Mouse (Mus musculus): ENCODE data around the gene B4galt1. TPM values are rescaled to one million over a fixed set of nuclear protein-coding genes. Genes with fewer than 3 reads are reported as not detected.
A peak's percentile ranks its signal among the peaks of the same experiment; 100 is the strongest.

The B4galt1 gene
- polyA plus RNA-seq, 2 experiments: 14.3 to 30.3 TPM

DNA sequence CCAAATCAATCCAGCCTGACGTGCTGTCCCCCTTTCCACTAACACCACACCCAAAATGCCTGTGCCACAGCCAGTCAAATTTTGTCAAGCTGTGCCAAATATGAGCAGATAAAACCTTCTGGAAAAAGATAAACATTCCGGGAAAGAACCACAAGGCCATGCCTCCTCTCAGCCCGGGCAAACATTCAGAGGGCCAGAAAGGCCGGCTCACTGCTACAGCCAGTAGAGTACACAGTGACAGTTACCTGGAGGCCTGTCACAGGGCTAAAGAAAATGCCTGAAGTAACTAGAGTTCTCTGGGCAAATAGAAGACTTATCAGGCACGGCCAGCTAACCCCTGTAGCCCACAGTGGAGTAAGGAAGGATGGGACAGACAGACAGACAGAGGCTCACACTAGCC, 3.2 kb downstream of the B4galt1 start:
- Histone ChIP-seq H3K4me3 (ENCODE audit: insufficient read depth in 1 of 2, low read depth in 2 of 2, low read length in 2 of 2) (peak overlapping the region; percentile 92 to 96), H3K27ac (peak overlapping the region; percentile 97), H3K9me3 (ENCODE audit: control insufficient read depth, low read length) (no peaks in the 10 kb centered on the region), H3K36me3 (replicated peaks; ENCODE audit: control insufficient read depth, insufficient read depth, low read depth) (peaks cover 12% of the 10 kb centered on the region), H3K27me3 (ENCODE audit: control insufficient read depth, insufficient read depth, low read length) (no peaks in the 10 kb centered on the region), H3K9ac (replicated peaks) (peak overlapping the region; percentile 95), H3K4me2 (ENCODE audit: low read depth) (peak overlapping the region; percentile 82), H3K4me1 (replicated peaks; ENCODE audit: control insufficient read depth in 2 of 2, insufficient read depth in 2 of 2, low read length in 1 of 2) (peaks cover 65 to 67% of the 10 kb centered on the region in 2 experiments)
- WGBS (ENCODE audit: insufficient replicate concordance): 2% methylated on average over 5 of the region's 5 CpGs
- peak; percentile 36 for ATAC-seq (ENCODE audit: insufficient read depth)
- peak; percentile 73 to 89 (median 78) for DNase-seq (ENCODE audit: low read depth in 3 of 3, low spot score in 3 of 3)
- TF ChIP-seq CTCF (IDR thresholded peaks at IDR 0.05; ENCODE audit: low read depth): no peak
- TF ChIP-seq EP300 (IDR thresholded peaks at IDR 0.05; ENCODE audit: low read depth): peak; percentile 69

GRCm38 (mm10) chr4:40849518-40849917, 4.3 kb downstream of the B4galt1 start:
- 23% methylated on average over 3 of the region's 3 CpGs for WGBS (ENCODE audit: insufficient replicate concordance)
- ATAC-seq (ENCODE audit: insufficient read depth): peak; percentile 55
- Histone ChIP-seq H3K36me3 (replicated peaks; ENCODE audit: control insufficient read depth, insufficient read depth, low read depth) (peaks cover 16% of the 10 kb centered on the region), H3K4me3 (ENCODE audit: insufficient read depth in 1 of 2, low read depth in 2 of 2, low read length in 2 of 2) (peak overlapping the region; percentile 92 to 96), H3K9me3 (ENCODE audit: control insufficient read depth, low read length) (no peaks in the 10 kb centered on the region), H3K4me2 (ENCODE audit: low read depth) (peak overlapping the region; percentile 82), H3K27ac (peak overlapping the region; percentile 97), H3K4me1 (replicated peaks; ENCODE audit: control insufficient read depth in 2 of 2, insufficient read depth in 2 of 2, low read length in 1 of 2) (peaks cover 67 to 70% of the 10 kb centered on the region in 2 experiments), H3K27me3 (ENCODE audit: control insufficient read depth, insufficient read depth, low read length) (no peaks in the 10 kb centered on the region), H3K9ac (replicated peaks) (peak overlapping the region; percentile 95)
- TF ChIP-seq CTCF (IDR thresholded peaks at IDR 0.05; ENCODE audit: low read depth) (peak; percentile 42; the same call in 1 of the 2 replicates), EP300 (IDR thresholded peaks at IDR 0.05; ENCODE audit: low read depth) (peak; percentile 93)
- DNase-seq (ENCODE audit: low read depth in 3 of 3, low spot score in 3 of 3): peak; percentile 81 to 89 (median 85)

DNA sequence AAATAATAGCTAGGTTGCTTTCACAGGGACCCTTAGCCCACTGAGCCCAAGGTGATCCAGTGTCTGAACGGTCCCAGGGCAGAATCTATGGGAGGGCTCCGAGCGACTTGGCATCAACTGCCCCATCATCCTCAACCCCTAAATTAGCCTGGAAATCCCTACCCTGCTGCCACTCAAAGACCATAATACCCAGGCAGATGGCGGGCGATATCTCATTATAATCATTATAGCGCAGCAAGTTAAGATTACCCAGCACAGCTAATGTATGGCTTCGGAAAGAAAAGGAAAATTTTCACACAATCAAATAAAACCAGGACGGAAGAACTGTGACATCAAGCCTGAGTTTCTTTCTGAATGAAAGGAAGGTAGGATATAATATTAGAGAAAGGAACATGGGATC, 5.6 kb downstream of the B4galt1 start:
- H3K27ac ChIP-seq: peak overlapping the region; percentile 97
- H3K4me2 ChIP-seq (ENCODE audit: low read depth): peak overlapping the region; percentile 82
- peaks cover 72 to 77% of the 10 kb centered on the region in 2 experiments for H3K4me1 ChIP-seq (replicated peaks; ENCODE audit: control insufficient read depth in 2 of 2, insufficient read depth in 2 of 2, low read length in 1 of 2)
- WGBS (ENCODE audit: insufficient replicate concordance): 78% methylated on average over 8 of the region's 8 CpGs
- H3K36me3 ChIP-seq (replicated peaks; ENCODE audit: control insufficient read depth, insufficient read depth, low read depth): peaks cover 25% of the 10 kb centered on the region
- H3K9me3 ChIP-seq (ENCODE audit: control insufficient read depth, low read length): no peaks in the 10 kb centered on the region
- no peaks in the 10 kb centered on the region for H3K27me3 ChIP-seq (ENCODE audit: control insufficient read depth, insufficient read depth, low read length)
- TF ChIP-seq EP300 (IDR thresholded peaks at IDR 0.05; ENCODE audit: low read depth) (no peak), CTCF (IDR thresholded peaks at IDR 0.05; ENCODE audit: low read depth) (no peak)
- H3K4me3 ChIP-seq (ENCODE audit: insufficient read depth in 1 of 2, low read depth in 2 of 2, low read length in 2 of 2): no peak overlapping the region
- DNase-seq (ENCODE audit: low read depth in 3 of 3, low spot score in 3 of 3): no peak
- ATAC-seq (ENCODE audit: insufficient read depth): no peak
- peak overlapping the region; percentile 95; the same call in 1 of the 2 replicates for H3K9ac ChIP-seq (replicated peaks)

DNA sequence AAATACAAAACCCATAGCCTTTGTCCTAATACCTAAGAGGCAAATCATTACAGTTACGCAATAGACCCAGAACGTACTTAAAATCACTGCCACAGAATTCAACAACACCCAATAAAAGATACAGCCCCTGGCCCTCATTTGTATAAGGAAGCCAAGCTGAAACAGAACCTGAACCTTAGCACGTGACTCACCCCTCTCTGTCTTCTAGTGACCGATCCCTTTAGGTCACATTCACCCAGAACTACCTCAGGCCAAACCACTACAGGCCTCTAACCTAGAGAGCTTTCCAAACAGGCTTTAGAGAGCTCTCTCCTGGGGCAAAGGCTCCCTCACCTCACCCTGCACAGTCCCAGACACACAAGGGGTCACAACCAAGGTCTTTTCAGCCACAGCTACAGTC, 6.6 kb downstream of the B4galt1 start:
- no peak overlapping the region; a peak in 1 of 4 replicates for H3K4me3 ChIP-seq (ENCODE audit: insufficient read depth in 1 of 2, low read depth in 2 of 2, low read length in 2 of 2)
- peak overlapping the region; percentile 97 for H3K27ac ChIP-seq
- ATAC-seq (ENCODE audit: insufficient read depth) (no peak), DNase-seq (ENCODE audit: low read depth in 3 of 3, low spot score in 3 of 3) (no peak)
- H3K9me3 ChIP-seq (ENCODE audit: control insufficient read depth, low read length): no peaks in the 10 kb centered on the region
- H3K27me3 ChIP-seq (ENCODE audit: control insufficient read depth, insufficient read depth, low read length): no peaks in the 10 kb centered on the region
- WGBS (ENCODE audit: insufficient replicate concordance): 55% methylated on average over 4 of the region's 4 CpGs
- H3K36me3 ChIP-seq (replicated peaks; ENCODE audit: control insufficient read depth, insufficient read depth, low read depth): peaks cover 25% of the 10 kb centered on the region
- peak overlapping the region; percentile 25 for H3K9ac ChIP-seq (replicated peaks)
- peaks cover 72 to 83% of the 10 kb centered on the region in 2 experiments for H3K4me1 ChIP-seq (replicated peaks; ENCODE audit: control insufficient read depth in 2 of 2, insufficient read depth in 2 of 2, low read length in 1 of 2)
- no peak for TF ChIP-seq EP300 (IDR thresholded peaks at IDR 0.05; ENCODE audit: low read depth)
- TF ChIP-seq CTCF (IDR thresholded peaks at IDR 0.05; ENCODE audit: low read depth): no peak
- H3K4me2 ChIP-seq (ENCODE audit: low read depth): peak overlapping the region; percentile 82

DNA sequence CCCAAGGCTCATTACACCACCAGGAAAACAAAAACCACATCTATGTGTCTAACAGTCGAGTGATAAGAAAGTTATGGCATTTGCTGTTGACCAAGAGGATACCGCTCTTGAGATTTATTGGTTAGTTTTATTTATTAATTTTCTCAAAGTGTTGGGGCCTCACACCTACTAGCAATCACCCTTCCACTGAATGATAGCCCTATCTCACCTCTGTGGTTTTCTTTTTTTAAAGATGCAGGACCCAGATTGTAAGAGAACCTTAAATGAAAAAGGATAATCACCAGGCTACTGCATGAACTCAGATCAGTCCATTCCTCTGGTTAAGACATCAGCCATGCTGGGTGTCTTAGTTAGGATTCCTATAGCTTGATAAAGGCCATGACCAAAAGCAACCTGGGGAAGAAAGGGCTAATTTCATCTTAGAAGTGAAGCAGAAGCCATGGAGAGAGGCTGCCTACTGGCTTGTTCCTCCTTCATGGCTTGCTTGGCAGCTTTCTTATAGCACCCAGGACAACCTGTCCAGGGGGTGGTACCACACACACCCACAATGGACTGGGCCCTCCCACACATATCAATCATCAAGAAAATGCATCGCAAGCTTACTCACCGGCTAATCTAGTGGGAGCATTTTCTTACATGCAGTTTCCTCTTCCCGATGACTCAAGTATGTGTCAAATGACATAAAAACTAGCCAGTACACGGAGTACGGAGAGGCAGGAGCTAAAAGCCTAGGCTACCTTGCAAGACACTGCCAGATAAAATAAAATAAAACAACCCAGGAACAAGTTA, 7.5 kb downstream of the B4galt1 start:
- no peak overlapping the region; a peak in 2 of 4 replicates for H3K4me3 ChIP-seq (ENCODE audit: insufficient read depth in 1 of 2, low read depth in 2 of 2, low read length in 2 of 2)
- TF ChIP-seq CTCF (IDR thresholded peaks at IDR 0.05; ENCODE audit: low read depth) (no peak), EP300 (IDR thresholded peaks at IDR 0.05; ENCODE audit: low read depth) (no peak)
- 13% methylated on average over 7 of the region's 7 CpGs for WGBS (ENCODE audit: insufficient replicate concordance)
- H3K4me1 ChIP-seq (replicated peaks; ENCODE audit: control insufficient read depth in 2 of 2, insufficient read depth in 2 of 2, low read length in 1 of 2): peaks cover 72 to 81% of the 10 kb centered on the region in 2 experiments
- ATAC-seq (ENCODE audit: insufficient read depth): no peak
- peak overlapping the region; percentile 97 for H3K27ac ChIP-seq
- peak overlapping the region; percentile 1; the same call in 1 of the 2 replicates for H3K9ac ChIP-seq (replicated peaks)
- DNase-seq (ENCODE audit: low read depth in 3 of 3, low spot score in 3 of 3): no peak
- H3K4me2 ChIP-seq (ENCODE audit: low read depth): peak overlapping the region; percentile 82
- H3K27me3 ChIP-seq (ENCODE audit: control insufficient read depth, insufficient read depth, low read length): no peaks in the 10 kb centered on the region
- H3K36me3 ChIP-seq (replicated peaks; ENCODE audit: control insufficient read depth, insufficient read depth, low read depth): peaks cover 25% of the 10 kb centered on the region
- H3K9me3 ChIP-seq (ENCODE audit: control insufficient read depth, low read length): no peaks in the 10 kb centered on the region
